Mouse (Mus musculus) hindbrain, embryonic 15.5 days (tissue): Measurements from ENCODE around the gene Myo3b. TPM values are rescaled to one million over a fixed set of nuclear protein-coding genes. Genes with fewer than 3 reads are reported as not detected.

ENCODE experiments used
- ATAC-seq: fragments of 200-750 bp; cut with Nextera tagmentation; 2 replicates; pipeline ENCODE4 v1.8.0; 2017; ENCODE audit warnings: low read depth, moderate number of reproducible peaks, moderate TSS enrichment; ENCODE audit not compliant: low FRiP score
- H3K27ac ChIP-seq: fragments of 300-500 bp; sonication (generic); replicated peaks from 2 replicates; pipeline ENCODE4 v1.5.1; 2015; ENCODE audit warnings: mild to moderate bottlenecking, inconsistent platforms
- H3K27me3 ChIP-seq: fragments of 300-500 bp; sonication (generic); 2 replicates; pipeline ENCODE4 v1.6.1; 2015; ENCODE audit warnings: control low read depth, inconsistent platforms
- H3K36me3 ChIP-seq: fragments of 300-500 bp; sonication (generic); 2 replicates; pipeline ENCODE4 v1.6.1; 2015; ENCODE audit warnings: control low read depth, inconsistent platforms
- H3K4me1 ChIP-seq: fragments of 300-500 bp; sonication (generic); replicated peaks from 2 replicates; pipeline ENCODE4 v1.6.1; 2015; ENCODE audit warnings: control low read depth, inconsistent platforms
- H3K4me2 ChIP-seq: fragments of 300-500 bp; sonication (generic); 2 replicates; pipeline ENCODE4 v1.6.1; 2015; ENCODE audit warnings: moderate library complexity, mild to moderate bottlenecking, inconsistent platforms
- H3K4me3 ChIP-seq: fragments of 300-500 bp; sonication (generic); 2 replicates; pipeline ENCODE4 v1.5.1; 2015; ENCODE audit warnings: mild to moderate bottlenecking, inconsistent platforms
- H3K9ac ChIP-seq: fragments of 300-500 bp; sonication (generic); 2 replicates; pipeline ENCODE4 v1.6.1; 2015; ENCODE audit warnings: inconsistent platforms
- H3K9me3 ChIP-seq: fragments of 300-500 bp; sonication (generic); 2 replicates; pipeline ENCODE4 v1.6.1; 2016; ENCODE audit warnings: control low read depth, inconsistent platforms
- WGBS: fragments of 180-500 bp; shearing (Covaris S2); methylation state at CpG from one replicate; pipeline ENCODE4 v1.1.7; 2015; 5-methylcytosine and 5-hydroxymethylcytosine counted together
- polyA plus RNA-seq: library from polyadenylated mRNA; unstranded; fragments of >200 nt; fragmentation: Nextera tagmentation; extraction: Ambion mirVana; gene quantifications from 2 replicates; pipeline ENCODE4 v1.2.1, GENCODE M21; 2015

Myo3b gene
- polyA plus RNA-seq, 1 experiment from 2014 or later = 0.26 TPM

GRCm38 (mm10) chr2:70113798-70114782, 75.2 kb downstream of the Myo3b start:
- Histone ChIP-seq H3K4me2 (peak overlapping the region; percentile 22), H3K9me3 (no peaks in the 10 kb centered on the region), H3K36me3 (no peaks in the 10 kb centered on the region), H3K9ac (no peak overlapping the region), H3K27me3 (no peaks in the 10 kb centered on the region), H3K4me3 (no peak overlapping the region), H3K4me1 (peaks cover 19% of the 10 kb centered on the region), H3K27ac (peak overlapping the region; percentile 81)
- peak; percentile 88 for ATAC-seq
- 29% methylated on average over 12 of the region's 12 CpGs for WGBS

GRCm38 (mm10) chr2:70118376-70119264, 79.7 kb downstream of the Myo3b start:
- H3K4me3 ChIP-seq = no peak overlapping the region

GRCm38 (mm10) chr2:70119265-70119663, 80.3 kb downstream of the Myo3b start:
- WGBS = 98% methylated on average over 2 of the region's 2 CpGs
- H3K9me3 ChIP-seq = no peaks in the 10 kb centered on the region
- no peaks in the 10 kb centered on the region for H3K27me3 ChIP-seq
- no peak overlapping the region for H3K27ac ChIP-seq
- H3K4me3 ChIP-seq = no peak overlapping the region
- no peak for ATAC-seq
- H3K4me1 ChIP-seq = peaks cover 7% of the 10 kb centered on the region
- H3K4me2 ChIP-seq = no peak overlapping the region
- no peak overlapping the region for H3K9ac ChIP-seq
- H3K36me3 ChIP-seq = no peaks in the 10 kb centered on the region

More at GRCm38 (mm10) chr2:70118376-70119264, 79.7 kb downstream of the Myo3b start:
- Histone ChIP-seq H3K4me2 (no peak overlapping the region), H3K4me1 (peaks cover 13% of the 10 kb centered on the region), H3K27ac (no peak overlapping the region), H3K27me3 (no peaks in the 10 kb centered on the region), H3K36me3 (no peaks in the 10 kb centered on the region), H3K9ac (no peak overlapping the region), H3K9me3 (no peaks in the 10 kb centered on the region)
- no peak for ATAC-seq
- 56% methylated on average over 16 of the region's 16 CpGs for WGBS

- Histone ChIP-seq H3K4me3 (peak overlapping the region; percentile 22), H3K9ac (no peak overlapping the region), H3K9me3 (no peaks in the 10 kb centered on the region), H3K36me3 (no peaks in the 10 kb centered on the region), H3K27me3 (no peaks in the 10 kb centered on the region), H3K4me2 (peak overlapping the region; percentile 49), H3K4me1 (peaks cover 22% of the 10 kb centered on the region), H3K27ac (peak overlapping the region; percentile 53)
- ATAC-seq = 0 out of 2 replicates have a peak, but pooled peaks have one; percentile 24
- WGBS = 64% methylated on average over 10 of the region's 10 CpGs
Observed at GRCm38 (mm10) chr2:70126330-70126729, 87.4 kb downstream of the Myo3b start.

- Histone ChIP-seq H3K4me3 (peak overlapping the region; percentile 22), H3K4me1 (peaks cover 22% of the 10 kb centered on the region), H3K9ac (no peak overlapping the region), H3K27me3 (no peaks in the 10 kb centered on the region), H3K36me3 (no peaks in the 10 kb centered on the region), H3K9me3 (no peaks in the 10 kb centered on the region), H3K27ac (peak overlapping the region; percentile 53), H3K4me2 (peak overlapping the region; percentile 49)
- 1% methylated on average over 13 of the region's 13 CpGs for WGBS
- ATAC-seq = peak; percentile 92
Observed at GRCm38 (mm10) chr2:70126783-70127182, 87.9 kb downstream of the Myo3b start.

GRCm38 (mm10) chr2:70127351-70128148, 88.6 kb downstream of the Myo3b start:
- peak overlapping the region; percentile 49 for H3K4me2 ChIP-seq
- WGBS = 4% methylated on average over 21 of the region's 21 CpGs
- peak overlapping the region; percentile 1; the same call in 1 of the 2 replicates for H3K4me3 ChIP-seq
- peak overlapping the region; percentile 53 for H3K27ac ChIP-seq
- no peaks in the 10 kb centered on the region for H3K36me3 ChIP-seq
- H3K4me1 ChIP-seq = peaks cover 22% of the 10 kb centered on the region
- ATAC-seq = peak; percentile 58
- no peaks in the 10 kb centered on the region for H3K27me3 ChIP-seq
- H3K9ac ChIP-seq = peak overlapping the region; percentile 28
- no peaks in the 10 kb centered on the region for H3K9me3 ChIP-seq

GRCm38 (mm10) chr2:70128590-70128989, 89.7 kb downstream of the Myo3b start:
- ATAC-seq = no peak
- no peak overlapping the region for H3K4me2 ChIP-seq
- no peaks in the 10 kb centered on the region for H3K36me3 ChIP-seq
- WGBS = 65% methylated on average over 6 of the region's 6 CpGs
- H3K4me1 ChIP-seq = peaks cover 25% of the 10 kb centered on the region
- H3K27ac ChIP-seq = no peak overlapping the region
- no peak overlapping the region for H3K9ac ChIP-seq
- no peak overlapping the region for H3K4me3 ChIP-seq
- H3K9me3 ChIP-seq = no peaks in the 10 kb centered on the region
- H3K27me3 ChIP-seq = no peaks in the 10 kb centered on the region

GRCm38 (mm10) chr2:70129566-70129965, 90.6 kb downstream of the Myo3b start:
- WGBS = 62% methylated on average over 3 of the region's 3 CpGs
- no peak overlapping the region for H3K27ac ChIP-seq
- ATAC-seq = no peak

GRCm38 (mm10) chr2:70133281-70133680, 94.4 kb downstream of the Myo3b start:
- no peak for ATAC-seq
- 39% methylated on average over 4 of the region's 4 CpGs for WGBS
- no peaks in the 10 kb centered on the region for H3K36me3 ChIP-seq

More at GRCm38 (mm10) chr2:70129566-70129965, 90.6 kb downstream of the Myo3b start:
- Histone ChIP-seq H3K4me1 (peaks cover 25% of the 10 kb centered on the region), H3K36me3 (no peaks in the 10 kb centered on the region), H3K4me2 (no peak overlapping the region), H3K9ac (no peak overlapping the region), H3K9me3 (no peaks in the 10 kb centered on the region), H3K27me3 (no peaks in the 10 kb centered on the region), H3K4me3 (no peak overlapping the region)

GRCm38 (mm10) chr2:70137226-70137998, 98.5 kb downstream of the Myo3b start:
- 78% methylated on average over 4 of the region's 4 CpGs for WGBS
- no peak overlapping the region for H3K9ac ChIP-seq
- no peaks in the 10 kb centered on the region for H3K36me3 ChIP-seq
- no peak overlapping the region for H3K4me3 ChIP-seq
- ATAC-seq = no peak
- no peak overlapping the region for H3K27ac ChIP-seq
- H3K4me1 ChIP-seq = 0 out of 2 replicates have a peak, but pooled peaks cover 2% of the 10 kb centered on the region
- H3K4me2 ChIP-seq = no peak overlapping the region
- H3K9me3 ChIP-seq = no peaks in the 10 kb centered on the region
- no peaks in the 10 kb centered on the region for H3K27me3 ChIP-seq

More at GRCm38 (mm10) chr2:70133281-70133680, 94.4 kb downstream of the Myo3b start:
- Histone ChIP-seq H3K4me1 (peaks cover 11% of the 10 kb centered on the region), H3K27me3 (no peaks in the 10 kb centered on the region), H3K9me3 (no peaks in the 10 kb centered on the region), H3K4me3 (no peak overlapping the region), H3K27ac (no peak overlapping the region), H3K4me2 (no peak overlapping the region), H3K9ac (no peak overlapping the region)
